Mouse (Mus musculus): ENCODE data around the gene Ptk7. TPM values are rescaled to one million over a fixed set of nuclear protein-coding genes. Genes with fewer than 3 reads are reported as not detected.

The Ptk7 gene
- polyA plus RNA-seq, 1 experiment from 2014 or later: 20.0 TPM

DNA sequence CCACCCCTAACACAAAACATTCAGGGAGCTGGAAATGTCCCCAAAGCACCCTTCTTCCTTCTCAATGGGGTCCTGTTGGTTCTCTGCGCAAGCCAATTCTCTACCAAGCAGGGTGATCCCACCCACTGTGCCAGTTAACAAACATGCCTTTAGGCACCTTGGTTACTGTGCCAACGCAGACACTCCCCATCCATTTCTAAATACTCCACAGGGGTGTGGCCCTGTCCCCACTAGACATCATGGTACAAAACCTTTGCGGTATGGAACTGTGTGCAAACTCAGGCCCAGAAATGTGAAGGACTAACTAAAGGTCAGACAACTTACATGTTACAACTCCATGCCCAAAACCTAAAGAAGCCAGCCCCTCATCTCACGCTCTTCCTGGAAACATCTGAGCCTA lies 36.2 kb downstream of the Ptk7 start:
- Histone ChIP-seq H3K27me3 (ENCODE audit: control insufficient read depth, insufficient read depth, low read length) (no peaks in the 10 kb centered on the region), H3K27ac (replicated peaks; ENCODE audit: low read depth, low read length) (no peak overlapping the region), H3K4me3 (replicated peaks; ENCODE audit: low read depth, low read length) (no peak overlapping the region), H3K9me3 (ENCODE audit: control insufficient read depth, low read length) (no peaks in the 10 kb centered on the region), H3K36me3 (ENCODE audit: control insufficient read depth, insufficient read depth, low read length) (peaks cover 27% of the 10 kb centered on the region), H3K4me2 (ENCODE audit: low read length) (no peak overlapping the region), H3K4me1 (ENCODE audit: control insufficient read depth, insufficient read depth, low read length) (0 out of 2 replicates have a peak, but pooled peaks cover 5% of the 10 kb centered on the region), H3K9ac (replicated peaks; ENCODE audit: low read length) (no peak overlapping the region)
- ATAC-seq (ENCODE audit: low FRiP score, low TSS enrichment): no peak
- no peak for DNase-seq
- WGBS: 92% methylated on average over 4 of the region's 4 CpGs

DNA sequence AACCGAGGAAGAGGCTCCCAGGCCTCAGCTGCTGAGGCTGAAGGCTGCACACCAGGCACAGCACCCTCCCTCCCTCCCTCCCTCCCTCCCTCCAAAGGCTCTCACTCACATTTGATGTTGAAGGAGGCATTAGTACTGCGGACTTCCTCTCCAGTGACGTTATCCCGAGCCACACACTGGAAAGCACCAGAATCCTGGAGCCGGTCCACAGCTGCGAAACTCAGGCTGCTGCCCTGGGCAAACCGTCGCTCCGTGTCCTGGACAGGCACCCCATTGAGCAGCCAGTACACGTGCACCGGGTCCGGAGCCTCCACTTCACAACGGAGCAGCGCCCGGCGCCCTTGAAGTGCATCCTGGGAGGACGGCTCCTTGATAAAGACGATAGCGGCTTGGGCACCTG lies 37.9 kb downstream of the Ptk7 start:
- Histone ChIP-seq H3K27ac (replicated peaks; ENCODE audit: low read depth, low read length) (no peak overlapping the region), H3K36me3 (ENCODE audit: control insufficient read depth, insufficient read depth, low read length) (peaks cover 42% of the 10 kb centered on the region), H3K4me2 (ENCODE audit: low read length) (no peak overlapping the region), H3K27me3 (ENCODE audit: control insufficient read depth, insufficient read depth, low read length) (no peaks in the 10 kb centered on the region), H3K9ac (replicated peaks; ENCODE audit: low read length) (no peak overlapping the region), H3K4me1 (ENCODE audit: control insufficient read depth, insufficient read depth, low read length) (0 out of 2 replicates have a peak, but pooled peaks cover 5% of the 10 kb centered on the region), H3K9me3 (ENCODE audit: control insufficient read depth, low read length) (no peaks in the 10 kb centered on the region), H3K4me3 (replicated peaks; ENCODE audit: low read depth, low read length) (no peak overlapping the region)
- no peak for DNase-seq
- WGBS: 85% methylated on average over 19 of the region's 19 CpGs
- no peak for ATAC-seq (ENCODE audit: low FRiP score, low TSS enrichment)

DNA sequence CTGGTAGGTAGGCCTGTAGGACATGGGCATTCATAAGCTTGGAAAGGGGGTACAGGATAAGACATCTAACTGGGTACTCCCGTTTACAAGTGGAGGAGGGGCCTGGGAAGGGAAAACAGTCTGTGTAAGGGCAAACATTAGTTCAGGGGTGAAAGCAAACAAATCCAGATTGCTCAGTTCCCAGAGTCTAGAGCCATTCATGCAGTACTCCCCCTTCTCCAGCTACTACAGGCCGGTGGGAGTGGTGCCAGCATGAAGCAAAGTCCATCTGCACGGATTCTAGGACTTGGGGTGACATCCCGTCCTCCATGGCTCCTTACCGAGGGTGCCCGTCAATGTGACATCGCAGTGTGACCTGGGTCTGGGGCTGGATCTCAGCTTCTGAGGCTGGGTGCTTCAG lies 38.9 kb downstream of the Ptk7 start:
- Histone ChIP-seq H3K4me3 (replicated peaks; ENCODE audit: low read depth, low read length) (no peak overlapping the region), H3K27me3 (ENCODE audit: control insufficient read depth, insufficient read depth, low read length) (no peaks in the 10 kb centered on the region), H3K27ac (replicated peaks; ENCODE audit: low read depth, low read length) (no peak overlapping the region), H3K9me3 (ENCODE audit: control insufficient read depth, low read length) (no peaks in the 10 kb centered on the region), H3K9ac (replicated peaks; ENCODE audit: low read length) (no peak overlapping the region), H3K4me2 (ENCODE audit: low read length) (no peak overlapping the region), H3K4me1 (ENCODE audit: control insufficient read depth, insufficient read depth, low read length) (0 out of 2 replicates have a peak, but pooled peaks cover 5% of the 10 kb centered on the region), H3K36me3 (ENCODE audit: control insufficient read depth, insufficient read depth, low read length) (peaks cover 52% of the 10 kb centered on the region)
- WGBS: 89% methylated on average over 7 of the region's 7 CpGs
- DNase-seq (no peak), ATAC-seq (ENCODE audit: low FRiP score, low TSS enrichment) (no peak)

DNA sequence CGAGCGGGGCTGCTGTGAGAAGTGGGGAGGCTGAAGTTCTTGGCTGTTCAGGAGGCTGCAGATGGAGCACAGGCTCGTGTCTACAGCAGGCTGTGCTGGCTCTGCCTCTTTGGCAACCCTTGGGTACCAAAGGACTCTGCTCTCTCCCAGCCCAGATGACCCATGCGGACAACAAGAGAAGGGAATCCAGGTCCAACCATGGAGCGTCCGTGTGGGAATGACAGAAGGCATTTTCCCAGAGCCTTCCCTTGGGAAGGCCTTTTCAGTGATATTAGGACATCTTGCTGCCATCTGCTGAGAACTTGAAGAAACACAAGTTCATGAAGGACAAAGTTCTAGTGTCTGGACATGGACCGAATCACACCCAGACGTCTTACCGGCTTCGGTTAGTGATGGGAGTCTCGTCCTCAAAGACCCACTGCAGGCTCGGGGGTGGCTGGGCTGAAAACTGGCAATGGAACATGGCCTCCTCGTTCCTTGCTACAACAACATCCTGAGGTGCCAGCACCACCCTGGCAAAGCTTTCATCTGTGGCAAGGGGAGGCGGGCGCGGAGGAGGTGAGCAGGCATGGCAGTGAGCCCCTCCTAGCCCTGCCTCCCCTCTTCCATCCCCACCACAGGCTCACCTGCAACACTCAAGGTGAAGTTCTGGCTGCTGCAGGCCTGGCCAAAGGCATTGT lies 39.5 kb downstream of the Ptk7 start:
- H3K4me3 ChIP-seq (replicated peaks; ENCODE audit: low read depth, low read length): no peak overlapping the region
- H3K27me3 ChIP-seq (ENCODE audit: control insufficient read depth, insufficient read depth, low read length): no peaks in the 10 kb centered on the region
- peaks cover 54% of the 10 kb centered on the region for H3K36me3 ChIP-seq (ENCODE audit: control insufficient read depth, insufficient read depth, low read length)
- 90% methylated on average over 16 of the region's 16 CpGs for WGBS
- H3K4me1 ChIP-seq (ENCODE audit: control insufficient read depth, insufficient read depth, low read length): 0 out of 2 replicates have a peak, but pooled peaks cover 1% of the 10 kb centered on the region
- H3K4me2 ChIP-seq (ENCODE audit: low read length): no peak overlapping the region
- DNase-seq: no peak
- H3K9ac ChIP-seq (replicated peaks; ENCODE audit: low read length): no peak overlapping the region
- no peaks in the 10 kb centered on the region for H3K9me3 ChIP-seq (ENCODE audit: control insufficient read depth, low read length)
- no peak for ATAC-seq (ENCODE audit: low FRiP score, low TSS enrichment)
- H3K27ac ChIP-seq (replicated peaks; ENCODE audit: low read depth, low read length): no peak overlapping the region

DNA sequence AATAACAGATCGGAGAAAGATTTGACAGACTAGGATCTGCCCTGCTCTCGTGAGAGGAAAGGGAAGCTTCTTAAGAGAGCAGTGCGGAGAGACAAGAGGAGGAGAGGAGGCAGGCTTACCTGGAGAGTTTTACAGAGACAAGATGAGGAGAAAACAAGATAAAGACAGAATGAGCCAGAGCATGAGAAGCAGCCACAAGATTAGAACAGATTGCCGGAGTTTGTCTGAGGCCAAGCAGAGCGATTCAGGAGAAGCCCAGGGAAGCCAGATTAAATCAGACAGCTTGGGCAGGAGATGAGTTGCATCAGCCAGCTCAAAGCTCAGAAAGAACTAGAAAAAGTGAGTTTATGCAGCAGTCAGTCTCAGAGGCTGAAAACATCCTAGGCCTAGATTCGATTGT lies 40.4 kb downstream of the Ptk7 start:
- DNase-seq: no peak
- WGBS: 94% methylated on average over 6 of the region's 6 CpGs

DNA sequence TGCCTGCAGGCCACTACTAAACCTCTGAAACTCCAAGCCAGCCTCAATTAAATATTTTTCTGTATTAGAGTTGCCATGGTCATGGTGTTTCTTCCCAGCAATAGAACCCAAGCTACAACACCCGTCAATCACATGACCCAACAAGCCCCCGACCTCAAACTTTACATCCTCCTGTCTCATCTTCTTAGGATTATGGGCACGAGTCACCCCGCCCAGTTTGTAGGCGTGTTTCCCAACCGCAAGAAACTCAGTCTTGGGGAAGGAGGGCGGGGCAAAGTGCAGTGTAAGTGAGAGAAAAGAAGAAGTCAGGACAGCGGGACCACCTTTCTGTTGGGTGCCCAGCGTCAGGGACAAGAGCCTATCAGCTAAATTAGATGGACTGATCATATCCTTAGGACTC lies 41.1 kb downstream of the Ptk7 start:
- H3K9me3 ChIP-seq (ENCODE audit: control insufficient read depth, low read length): no peaks in the 10 kb centered on the region
- no peaks in the 10 kb centered on the region for H3K4me1 ChIP-seq (ENCODE audit: control insufficient read depth, insufficient read depth, low read length)
- H3K36me3 ChIP-seq (ENCODE audit: control insufficient read depth, insufficient read depth, low read length): peaks cover 57% of the 10 kb centered on the region
- H3K4me3 ChIP-seq (replicated peaks; ENCODE audit: low read depth, low read length): no peak overlapping the region
- H3K9ac ChIP-seq (replicated peaks; ENCODE audit: low read length): no peak overlapping the region
- no peak overlapping the region for H3K27ac ChIP-seq (replicated peaks; ENCODE audit: low read depth, low read length)
- no peak overlapping the region for H3K4me2 ChIP-seq (ENCODE audit: low read length)
- 89% methylated on average over 9 of the region's 9 CpGs for WGBS
- H3K27me3 ChIP-seq (ENCODE audit: control insufficient read depth, insufficient read depth, low read length): no peaks in the 10 kb centered on the region
- DNase-seq (no peak), ATAC-seq (ENCODE audit: low FRiP score, low TSS enrichment) (no peak)

More for the DNA sequence above, 40.4 kb downstream of the Ptk7 start:
- Histone ChIP-seq H3K4me1 (ENCODE audit: control insufficient read depth, insufficient read depth, low read length) (no peaks in the 10 kb centered on the region), H3K4me2 (ENCODE audit: low read length) (no peak overlapping the region), H3K27ac (replicated peaks; ENCODE audit: low read depth, low read length) (no peak overlapping the region), H3K9ac (replicated peaks; ENCODE audit: low read length) (no peak overlapping the region), H3K27me3 (ENCODE audit: control insufficient read depth, insufficient read depth, low read length) (no peaks in the 10 kb centered on the region), H3K4me3 (replicated peaks; ENCODE audit: low read depth, low read length) (no peak overlapping the region), H3K36me3 (ENCODE audit: control insufficient read depth, insufficient read depth, low read length) (peaks cover 57% of the 10 kb centered on the region), H3K9me3 (ENCODE audit: control insufficient read depth, low read length) (no peaks in the 10 kb centered on the region)
- ATAC-seq (ENCODE audit: low FRiP score, low TSS enrichment): no peak

DNA sequence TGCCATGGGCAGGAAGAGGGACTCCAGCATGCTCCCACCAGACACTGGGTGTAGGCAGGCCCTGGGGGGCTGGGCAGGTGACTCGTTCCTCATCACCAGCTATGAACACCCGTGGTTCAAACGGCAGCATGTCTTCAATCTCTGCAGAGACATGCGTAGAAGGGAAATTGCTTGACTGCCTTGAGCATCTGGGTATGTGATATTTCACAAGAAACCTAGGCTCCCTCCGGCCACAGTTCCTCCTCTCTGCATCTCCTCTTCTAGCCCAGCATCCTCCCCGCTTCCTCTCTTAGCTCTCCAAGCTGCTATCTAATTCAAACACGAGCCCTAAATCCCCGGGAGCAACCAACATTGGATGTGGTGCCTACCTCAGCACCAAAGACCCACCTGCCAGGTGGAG lies 43.0 kb downstream of the Ptk7 start:
- H3K36me3 ChIP-seq (ENCODE audit: control insufficient read depth, insufficient read depth, low read length): peaks cover 70% of the 10 kb centered on the region
- H3K4me3 ChIP-seq (replicated peaks; ENCODE audit: low read depth, low read length): no peak overlapping the region
- no peaks in the 10 kb centered on the region for H3K9me3 ChIP-seq (ENCODE audit: control insufficient read depth, low read length)
- no peak overlapping the region for H3K9ac ChIP-seq (replicated peaks; ENCODE audit: low read length)
- no peaks in the 10 kb centered on the region for H3K27me3 ChIP-seq (ENCODE audit: control insufficient read depth, insufficient read depth, low read length)
- ATAC-seq (ENCODE audit: low FRiP score, low TSS enrichment) (no peak), DNase-seq (no peak)
- no peak overlapping the region for H3K4me2 ChIP-seq (ENCODE audit: low read length)
- H3K27ac ChIP-seq (replicated peaks; ENCODE audit: low read depth, low read length): no peak overlapping the region
- H3K4me1 ChIP-seq (ENCODE audit: control insufficient read depth, insufficient read depth, low read length): no peaks in the 10 kb centered on the region
- 96% methylated on average over 8 of the region's 8 CpGs for WGBS

DNA sequence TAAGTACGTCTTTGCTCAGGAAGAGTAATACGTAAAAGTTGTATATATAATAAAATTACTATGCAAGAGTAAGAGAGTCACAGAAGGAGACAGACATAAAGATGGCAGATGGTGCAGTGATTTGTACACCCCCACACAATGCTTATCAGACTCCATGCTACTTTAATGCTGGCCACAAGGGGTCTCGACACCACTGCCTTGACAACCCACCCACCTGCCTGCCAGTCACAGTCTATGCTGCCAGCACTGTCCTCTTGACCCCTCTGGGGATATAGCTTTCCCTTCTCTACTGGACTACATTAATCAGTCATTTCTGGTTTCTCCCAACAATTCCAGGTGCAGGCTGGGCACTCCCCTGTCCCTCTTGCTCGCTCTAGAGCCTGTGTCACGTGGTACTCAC lies 50.7 kb downstream of the Ptk7 start:
- no peak overlapping the region for H3K9ac ChIP-seq (replicated peaks; ENCODE audit: low read length)
- no peaks in the 10 kb centered on the region for H3K27me3 ChIP-seq (ENCODE audit: control insufficient read depth, insufficient read depth, low read length)
- no peaks in the 10 kb centered on the region for H3K4me1 ChIP-seq (ENCODE audit: control insufficient read depth, insufficient read depth, low read length)
- H3K4me3 ChIP-seq (replicated peaks; ENCODE audit: low read depth, low read length): no peak overlapping the region
- peaks cover 76% of the 10 kb centered on the region for H3K36me3 ChIP-seq (ENCODE audit: control insufficient read depth, insufficient read depth, low read length)
- no peak overlapping the region for H3K27ac ChIP-seq (replicated peaks; ENCODE audit: low read depth, low read length)
- no peak overlapping the region for H3K4me2 ChIP-seq (ENCODE audit: low read length)
- ATAC-seq (ENCODE audit: low FRiP score, low TSS enrichment) (no peak), DNase-seq (no peak)
- no peaks in the 10 kb centered on the region for H3K9me3 ChIP-seq (ENCODE audit: control insufficient read depth, low read length)
- WGBS: 85% methylated on average over 5 of the region's 5 CpGs

DNA sequence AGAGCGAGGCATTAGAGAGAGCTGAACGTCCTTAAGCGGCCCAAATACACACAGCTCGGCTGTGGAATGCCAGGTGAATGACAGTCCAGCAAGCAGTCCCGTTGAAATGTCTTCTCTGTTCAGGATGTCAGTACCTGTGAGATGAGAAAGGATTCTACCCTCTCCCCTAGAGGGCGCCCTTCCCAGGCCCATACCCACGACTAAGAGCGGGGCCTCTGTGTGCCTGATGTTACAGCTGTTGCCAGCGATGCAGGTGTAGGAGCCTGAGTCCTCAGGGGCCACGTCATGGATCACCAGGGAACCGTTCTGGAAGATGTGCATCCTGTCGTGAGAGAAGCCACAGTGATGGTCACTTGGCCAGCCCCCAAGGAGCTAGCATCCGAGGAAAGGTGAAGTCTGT lies 53.2 kb downstream of the Ptk7 start:
- DNase-seq (no peak), ATAC-seq (ENCODE audit: low FRiP score, low TSS enrichment) (no peak)
- Histone ChIP-seq H3K9me3 (ENCODE audit: control insufficient read depth, low read length) (no peaks in the 10 kb centered on the region), H3K27ac (replicated peaks; ENCODE audit: low read depth, low read length) (no peak overlapping the region), H3K4me2 (ENCODE audit: low read length) (no peak overlapping the region), H3K27me3 (ENCODE audit: control insufficient read depth, insufficient read depth, low read length) (no peaks in the 10 kb centered on the region), H3K4me1 (ENCODE audit: control insufficient read depth, insufficient read depth, low read length) (no peaks in the 10 kb centered on the region), H3K4me3 (replicated peaks; ENCODE audit: low read depth, low read length) (no peak overlapping the region), H3K36me3 (ENCODE audit: control insufficient read depth, insufficient read depth, low read length) (peaks cover 84% of the 10 kb centered on the region), H3K9ac (replicated peaks; ENCODE audit: low read length) (no peak overlapping the region)
- WGBS: 92% methylated on average over 13 of the region's 13 CpGs

All from midbrain, embryonic 14.5 days (tissue).